Mouse (Mus musculus): Measurements from ENCODE around the gene Alx3.

- TF ChIP-seq CTCF (IDR thresholded peaks at IDR 0.05; ENCODE audit: low read depth, low read length) (no peak), POLR2A (IDR thresholded peaks at IDR 0.05; ENCODE audit: borderline replicate concordance, low read depth, low read length) (no peak)
These were observed 16.6 kb downstream of the Alx3 start for GRCm38 (mm10) chr3:107611394-107611793.
